Mouse (Mus musculus) urinary bladder, postnatal 10 days (tissue): ENCODE data around the gene Rad23b.
"Not testable (repeated sequence)": the region's sequence is repeated elsewhere in the genome, so short reads cannot be mapped to it uniquely, and the experiment has no call there.

Source experiments
- DNase-seq: peaks from one replicate; pipeline ENCODE4 v3.0.0; 2022; ENCODE audit warnings: low spot score

Gene Rad23b

DNA sequence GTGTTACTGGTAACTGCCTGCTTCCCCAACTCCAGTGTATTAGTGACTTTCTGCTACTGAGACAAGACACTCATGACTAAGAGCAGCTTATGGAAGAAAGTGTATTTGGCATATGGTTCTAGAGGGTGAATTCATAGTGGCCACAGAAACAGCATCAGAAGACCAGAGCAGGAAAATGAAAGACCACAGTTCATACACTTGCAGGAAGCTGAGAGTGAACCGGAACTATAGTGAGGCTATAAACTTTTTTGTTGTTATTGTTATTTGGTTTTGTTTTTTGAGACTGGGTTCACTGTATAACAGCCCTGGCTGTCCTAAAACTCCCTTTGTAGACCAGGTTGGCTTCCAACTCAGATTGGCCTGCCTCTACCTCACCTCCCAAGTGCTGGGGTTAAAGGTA lies 6.0 kb downstream of the Rad23b start:
- no peak for DNase-seq

DNA sequence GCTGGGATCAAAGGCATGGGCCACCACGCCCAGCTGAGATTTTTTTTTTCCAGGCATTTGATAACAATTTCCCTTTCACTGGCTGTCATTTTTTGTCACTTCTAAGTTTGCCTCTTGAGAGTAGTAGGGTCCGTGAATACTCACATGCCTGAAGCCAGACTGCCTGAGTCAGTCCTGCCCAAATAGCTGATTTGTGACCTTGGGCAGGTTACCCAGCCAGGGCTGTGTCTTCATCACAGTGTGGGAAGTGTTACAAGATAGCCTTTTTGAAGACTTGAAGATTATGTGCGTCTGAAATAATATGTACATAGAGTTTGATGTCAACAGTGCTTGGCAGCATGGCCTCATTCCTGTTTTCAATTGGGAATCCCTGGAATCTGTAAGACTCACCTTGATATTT lies 6.9 kb downstream of the Rad23b start:
- DNase-seq = no peak

DNA sequence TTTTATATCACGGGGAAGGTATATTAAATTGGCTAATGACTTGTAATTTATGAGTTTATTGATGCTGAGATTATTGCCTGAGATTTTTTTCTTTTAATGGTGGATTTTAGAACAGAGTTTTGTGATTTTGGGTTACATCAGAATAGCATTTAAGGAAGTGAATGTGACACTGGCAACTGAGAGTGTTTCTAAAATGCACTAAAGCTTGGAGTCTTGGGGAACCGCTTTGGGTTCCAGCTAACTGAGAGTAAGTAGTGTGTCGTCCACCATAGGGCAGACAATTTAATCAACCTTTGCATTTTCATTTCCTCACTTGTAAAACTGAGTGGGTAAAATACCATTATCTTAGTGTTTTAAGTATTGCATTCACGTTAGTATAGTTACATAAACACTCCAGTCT lies 14.0 kb downstream of the Rad23b start:
- no peak for DNase-seq

DNA sequence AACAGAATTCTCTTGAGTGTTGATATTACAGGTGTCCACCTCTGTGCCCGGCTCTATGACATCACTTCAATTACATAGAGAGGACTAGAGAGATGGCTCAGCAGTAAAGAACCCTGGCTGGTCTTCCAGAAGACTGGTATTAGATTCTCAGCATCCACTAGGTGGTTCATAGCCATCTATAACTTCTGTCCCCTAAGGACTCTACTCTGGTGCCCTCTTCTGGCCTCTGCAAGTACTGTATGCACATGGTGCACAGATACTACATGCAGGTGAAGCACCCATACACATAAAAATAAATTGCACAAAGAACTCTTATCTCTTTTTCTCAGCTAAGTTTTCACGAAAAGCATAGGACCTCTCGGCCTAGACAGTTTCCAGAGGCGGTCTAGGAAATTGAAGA lies 14.5 kb downstream of the Rad23b start:
- DNase-seq = no peak

DNA sequence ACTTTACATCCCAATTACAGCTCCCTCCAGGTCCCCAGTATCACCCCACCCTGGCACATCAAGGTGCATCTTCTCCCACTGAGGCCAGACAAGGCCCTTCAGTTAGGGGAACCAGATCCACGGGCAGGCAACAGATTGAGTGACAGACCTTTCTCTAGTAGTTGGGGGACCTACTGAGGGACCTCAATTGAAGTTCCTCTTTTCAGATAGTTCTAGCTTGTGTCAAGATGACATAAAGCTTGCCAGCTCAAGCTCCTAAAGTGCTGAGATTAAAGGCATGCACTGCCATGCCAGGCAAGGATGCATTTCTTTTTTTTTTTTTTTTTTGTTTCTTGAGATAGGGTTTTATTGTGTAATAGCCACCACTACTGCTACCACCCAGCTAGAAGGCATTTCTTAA lies 16.2 kb downstream of the Rad23b start:
- no peak for DNase-seq

DNA sequence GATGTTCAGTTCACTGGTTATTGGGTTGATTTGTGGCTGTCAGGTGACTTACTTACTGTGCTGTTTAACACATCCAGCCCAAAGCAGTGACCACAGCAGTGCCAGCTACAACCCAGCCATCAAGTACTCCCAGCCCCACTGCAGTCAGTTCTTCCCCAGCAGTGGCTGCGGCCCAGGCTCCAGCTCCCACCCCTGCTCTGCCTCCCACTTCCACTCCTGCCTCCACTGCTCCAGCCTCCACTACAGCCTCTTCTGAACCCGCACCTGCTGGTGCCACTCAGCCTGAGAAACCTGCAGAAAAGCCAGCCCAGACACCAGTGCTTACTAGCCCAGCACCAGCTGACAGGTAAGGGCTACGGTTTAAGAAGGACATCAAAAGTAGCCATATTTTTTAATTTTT lies 20.3 kb downstream of the Rad23b start:
- no peak for DNase-seq

DNA sequence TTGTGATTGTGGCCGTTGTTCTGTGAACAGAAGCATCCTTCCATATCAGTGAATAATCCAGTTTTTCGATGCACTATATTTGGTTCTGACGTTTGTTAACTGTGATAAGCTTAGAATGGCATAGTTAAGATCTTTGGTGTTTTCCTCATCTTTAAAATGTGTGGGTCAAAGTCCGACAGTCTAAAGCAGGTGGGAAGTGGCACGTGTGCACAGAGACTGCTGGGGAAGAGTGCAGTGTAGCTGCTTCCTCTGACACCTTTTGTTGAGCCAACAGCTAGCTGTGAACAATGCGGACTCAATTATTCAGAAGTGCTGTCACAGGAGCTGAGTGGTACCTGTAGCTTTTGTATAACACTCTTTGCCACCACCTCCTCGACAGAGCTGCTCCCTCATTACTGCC lies 21.5 kb downstream of the Rad23b start:
- no peak for DNase-seq

DNA sequence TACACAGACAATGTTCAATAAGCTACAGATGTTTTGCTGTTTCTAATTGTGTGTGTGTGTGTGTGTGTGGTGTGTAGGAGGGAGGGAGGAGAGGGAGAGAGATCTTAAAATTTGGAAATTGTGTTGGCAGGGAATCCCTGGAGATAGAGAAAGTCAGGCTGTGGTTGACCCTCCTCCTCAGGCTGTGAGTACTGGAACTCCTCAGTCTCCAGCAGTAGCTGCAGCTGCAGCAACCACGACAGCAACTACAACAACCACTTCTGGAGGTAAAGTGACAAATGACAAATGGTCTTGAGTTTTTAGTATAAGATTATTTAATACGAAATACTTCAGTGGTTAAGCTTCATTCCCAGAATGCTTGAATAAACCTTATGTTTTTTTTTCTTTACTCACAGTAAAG lies 32.5 kb downstream of the Rad23b start:
- no peak for DNase-seq

DNA sequence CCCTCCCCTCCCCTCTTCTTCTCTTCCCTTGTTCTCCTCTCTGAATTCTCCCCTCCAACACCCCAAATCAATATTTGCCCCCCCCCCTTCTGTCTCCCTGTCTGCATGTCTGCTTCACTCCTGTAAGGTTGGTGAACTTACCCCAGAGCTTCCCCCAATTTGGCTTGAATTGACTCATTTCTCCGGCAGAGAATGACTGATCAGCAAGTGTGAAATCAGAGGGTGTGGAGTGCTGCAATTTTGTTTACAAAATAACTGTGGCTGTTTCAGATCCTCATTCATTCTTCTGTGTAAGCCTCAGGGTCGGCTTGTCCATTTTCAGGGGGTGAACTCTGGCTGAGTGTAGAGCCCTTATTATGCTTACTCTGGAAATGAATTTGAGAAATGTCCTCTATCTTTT lies 36.9 kb downstream of the Rad23b start:
- no peak for DNase-seq

DNA sequence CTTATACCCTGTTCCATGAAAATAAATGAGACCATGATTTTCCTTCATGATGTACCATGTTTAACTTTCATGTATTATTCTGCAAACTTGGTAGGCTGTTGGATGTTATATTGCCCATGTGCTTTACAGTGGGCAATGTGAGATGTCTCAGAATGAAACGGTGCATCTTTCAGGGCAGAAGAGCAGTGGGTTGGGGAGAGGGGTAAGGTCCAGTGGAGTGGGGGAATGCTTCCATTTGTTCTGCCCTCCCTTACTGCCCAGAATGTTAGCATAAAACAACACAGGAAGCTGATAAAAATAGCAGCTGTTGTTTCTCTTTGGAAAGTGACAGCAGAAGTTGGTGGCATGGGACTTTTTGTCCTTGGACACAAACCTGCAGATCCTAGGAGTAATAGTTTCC lies 41.6 kb downstream of the Rad23b start:
- DNase-seq = no peak

DNA sequence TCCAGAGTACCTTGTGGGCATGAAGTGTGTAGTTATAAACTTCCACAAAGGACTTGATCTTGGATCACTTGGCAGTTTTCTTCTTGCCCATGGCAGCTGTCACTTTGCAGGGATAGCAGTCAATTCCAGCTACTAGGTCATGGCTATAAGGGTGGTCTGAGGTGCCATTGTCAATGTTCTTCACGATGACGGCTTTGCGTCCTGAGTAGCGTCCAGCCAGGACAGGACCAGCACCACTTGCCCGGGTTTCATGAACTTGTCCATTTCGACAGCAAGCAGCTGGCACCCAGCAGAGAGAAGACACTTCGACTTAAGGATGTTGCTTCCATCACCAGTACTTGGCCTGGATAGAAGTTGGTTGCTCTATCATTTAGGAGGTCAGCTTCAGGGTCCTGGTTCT lies 42.6 kb downstream of the Rad23b start:
- DNase-seq = no peak

DNA sequence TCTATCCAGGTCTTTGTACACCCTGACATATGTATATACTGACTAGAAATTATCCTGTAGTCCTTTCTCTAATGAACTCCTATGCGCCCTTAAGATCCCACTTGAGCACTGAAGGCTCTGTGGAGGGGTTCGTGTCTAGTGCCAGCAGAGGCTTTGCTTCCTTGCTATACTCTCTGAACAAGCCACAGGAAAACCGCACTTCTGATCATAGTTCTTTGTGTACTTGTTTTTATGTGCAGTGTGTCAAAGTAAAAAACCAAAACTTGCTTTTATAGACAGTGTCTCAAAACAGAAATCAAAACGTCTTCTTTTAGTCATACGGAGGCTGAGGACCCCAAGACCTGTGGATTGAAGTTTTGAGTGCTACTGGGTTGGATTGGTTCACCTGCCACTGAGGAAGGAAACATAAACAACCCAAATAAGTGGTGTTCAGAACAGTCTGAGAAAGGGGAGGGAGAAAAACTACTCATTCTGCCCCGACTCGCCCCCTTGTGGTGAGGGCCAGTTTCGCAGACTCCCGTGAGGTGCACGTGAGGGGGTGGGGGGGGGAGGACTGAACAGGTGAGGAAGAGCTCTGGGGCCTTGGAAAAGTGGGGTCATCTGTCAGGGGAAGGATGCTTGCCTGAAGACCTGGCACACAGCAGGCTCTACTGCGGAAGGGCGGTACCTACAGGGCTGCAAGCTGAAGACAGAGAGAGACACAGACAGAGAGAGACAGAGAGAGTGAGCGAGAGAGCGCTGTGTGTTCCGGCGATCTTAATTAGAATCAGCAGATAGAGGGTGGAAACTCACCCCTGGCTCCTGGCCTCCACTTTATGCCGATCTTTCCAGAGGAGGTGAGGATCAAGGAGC lies 48.3 kb downstream of the Rad23b start:
- DNase-seq = no peak

DNA sequence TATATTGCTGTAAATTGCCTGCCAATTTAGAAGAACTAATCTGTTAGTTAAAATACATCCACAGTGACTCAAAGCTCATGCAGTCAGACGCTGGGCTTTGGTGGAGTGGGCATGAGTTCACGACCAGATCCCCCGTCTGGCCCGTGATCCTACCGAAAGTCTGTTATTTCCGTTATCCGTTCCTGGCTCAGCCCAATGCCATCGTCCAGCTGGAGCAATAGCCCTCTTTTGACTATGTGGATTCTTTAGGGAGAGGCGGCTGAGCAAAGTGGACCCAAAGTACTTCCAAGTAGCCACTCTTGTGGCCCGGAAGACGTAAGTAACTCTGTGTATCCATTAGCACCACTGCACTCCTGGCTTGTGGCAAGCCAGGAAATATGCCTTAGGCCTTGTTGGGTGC lies 49.1 kb downstream of the Rad23b start:
- DNase-seq = no peak

DNA sequence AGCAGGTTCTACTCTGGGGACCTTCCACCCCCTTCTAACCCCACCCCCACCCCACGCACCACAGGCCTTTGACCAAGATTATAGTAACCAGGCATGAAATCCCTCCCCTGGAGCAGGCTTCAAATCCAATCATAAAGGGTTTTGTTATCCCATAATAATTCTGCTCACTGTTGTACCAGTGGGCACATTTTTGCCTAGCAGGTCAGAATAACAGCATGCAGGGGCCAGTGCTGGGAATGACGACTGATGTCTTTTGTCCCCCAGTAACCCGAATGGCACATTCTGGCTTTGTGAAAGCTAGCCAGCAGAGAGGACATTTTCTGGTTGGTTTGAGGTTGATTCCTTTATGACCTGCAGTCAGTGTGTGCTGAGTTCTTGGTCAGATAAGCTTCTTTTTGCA lies 55.5 kb downstream of the Rad23b start:
- DNase-seq = no peak

DNA sequence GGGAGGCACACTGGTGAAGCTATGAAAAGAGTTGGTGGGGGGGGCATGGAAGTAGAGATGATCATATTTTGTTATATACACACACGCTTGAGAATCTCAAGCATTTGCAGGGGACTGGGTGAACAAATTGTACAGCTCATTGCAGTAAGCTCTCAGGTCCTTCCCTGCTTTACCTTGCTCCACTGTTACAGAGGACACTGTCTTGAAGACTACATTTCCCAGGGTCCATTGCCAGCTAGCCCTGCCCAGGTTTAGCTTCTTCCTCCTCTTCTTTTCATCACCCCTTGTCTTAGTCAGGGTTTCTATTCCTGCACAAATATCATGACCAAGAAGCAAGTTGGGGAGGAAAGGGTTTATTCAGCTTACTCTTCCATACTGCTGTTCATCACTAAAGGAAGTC lies 56.7 kb downstream of the Rad23b start:
- no peak for DNase-seq

DNA sequence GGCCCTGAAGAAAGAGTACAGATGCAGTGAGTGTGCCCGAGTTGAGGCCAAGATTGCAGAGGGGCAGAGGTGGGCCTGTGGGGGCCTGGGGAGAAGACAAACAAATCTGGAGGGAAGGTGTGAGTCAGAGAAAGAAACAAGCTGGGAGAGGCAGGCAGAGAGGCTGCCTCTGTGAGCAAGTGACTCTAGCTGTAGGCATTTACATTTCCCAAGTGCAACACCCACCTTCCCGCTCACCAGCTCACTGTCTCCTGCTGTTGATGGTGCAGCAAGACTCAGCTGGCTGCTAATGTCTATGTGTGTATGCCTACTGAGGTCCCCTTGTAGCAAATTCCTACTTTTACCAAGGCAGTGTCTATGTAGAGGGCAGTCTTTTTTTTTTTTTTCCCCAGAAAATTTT lies 58.2 kb downstream of the Rad23b start:
- DNase-seq = no peak

DNA sequence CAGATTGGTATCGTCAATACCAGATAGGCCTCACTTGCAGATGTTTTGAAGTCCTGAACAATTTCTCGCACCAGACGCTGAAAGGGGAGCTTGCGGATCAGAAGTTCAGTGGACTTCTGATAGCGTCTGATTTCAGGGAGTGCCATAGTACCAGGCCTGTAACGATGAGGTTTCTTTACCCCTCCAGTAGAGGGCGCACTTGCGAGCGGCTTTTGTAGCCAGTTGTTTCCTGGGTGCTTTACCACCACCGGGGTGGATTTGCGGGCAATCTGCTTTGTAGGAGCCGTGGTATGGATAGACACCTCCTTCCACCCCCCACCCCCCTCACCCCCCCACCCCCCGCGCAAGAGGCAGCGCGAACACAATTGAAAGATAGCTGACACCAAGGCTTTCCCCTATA lies 59.2 kb downstream of the Rad23b start:
- no peak for DNase-seq

DNA sequence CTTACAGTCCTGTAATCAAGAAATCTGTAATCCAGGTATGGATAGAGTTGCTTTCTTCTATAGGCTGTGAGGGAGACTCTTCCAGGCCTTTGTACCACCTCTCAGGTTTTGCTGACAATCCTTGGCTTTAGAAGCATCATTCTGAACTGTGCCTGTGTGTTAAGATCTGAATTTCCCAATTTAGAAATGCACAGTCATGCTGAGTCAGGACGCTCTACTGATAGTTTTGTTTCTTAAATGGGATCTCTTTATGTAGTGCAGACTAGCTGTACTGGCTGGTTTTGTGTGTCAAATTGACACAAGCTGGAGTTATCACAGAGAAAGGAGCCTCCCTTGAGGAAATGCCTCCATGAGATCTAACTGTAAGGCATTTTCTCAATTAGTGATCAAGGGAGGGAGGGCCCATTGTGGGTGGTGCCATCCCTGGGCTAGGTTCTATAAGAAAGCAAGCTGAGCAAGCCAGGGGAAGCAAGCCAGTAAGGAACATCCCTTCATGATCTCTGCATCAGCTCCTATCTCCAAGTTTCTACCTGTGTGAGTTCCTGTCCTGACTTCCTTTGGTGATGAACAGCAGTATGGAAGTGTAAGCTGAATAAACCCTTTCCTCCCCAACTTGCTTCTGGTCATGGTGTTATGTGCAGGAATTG lies 59.9 kb downstream of the Rad23b start:
- not testable (repeated sequence) for DNase-seq

DNA sequence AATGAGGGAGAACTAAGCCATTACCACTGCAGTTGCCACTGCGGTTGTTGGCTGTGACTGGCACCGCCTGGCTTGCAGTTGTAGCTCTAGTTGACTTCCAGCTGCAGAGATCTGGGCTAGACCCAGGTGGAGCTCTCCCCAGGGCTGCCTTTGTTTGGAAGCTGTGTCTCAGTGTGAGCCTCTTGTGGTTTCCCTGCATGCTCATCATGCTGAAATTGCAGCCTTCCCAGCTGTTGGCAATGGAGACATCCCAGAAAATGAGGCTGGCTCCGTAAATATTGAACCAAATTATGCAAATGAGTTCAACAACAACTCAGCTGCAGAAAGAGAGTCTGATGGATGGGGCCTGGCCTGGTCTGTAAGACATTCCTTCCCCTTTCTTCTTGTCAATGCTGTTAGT lies 66.0 kb downstream of the Rad23b start:
- DNase-seq = no peak

DNA sequence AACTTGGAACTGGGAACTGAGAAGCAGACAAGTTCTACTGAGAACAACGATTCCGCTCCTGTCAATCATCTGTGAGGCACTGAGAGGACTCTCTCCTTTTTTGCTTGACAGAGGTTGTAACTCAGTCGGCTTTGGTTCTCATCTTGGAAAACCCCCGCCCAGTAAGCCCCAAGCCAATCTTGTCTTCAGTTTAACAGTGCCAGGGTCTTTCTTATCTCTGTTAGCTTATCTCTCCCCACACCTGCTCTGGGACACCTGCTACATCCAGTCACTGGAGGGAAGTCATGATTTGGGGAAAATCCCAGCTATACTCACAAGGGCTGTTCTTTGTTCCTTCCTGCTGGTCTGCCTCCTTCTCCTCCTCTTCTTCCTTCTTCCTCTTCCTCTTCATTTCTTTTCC lies 76.4 kb downstream of the Rad23b start:
- no peak for DNase-seq
